Mouse (Mus musculus): ENCODE data around the gene Gtsf1. TPM values are rescaled to one million over a fixed set of nuclear protein-coding genes. Genes with fewer than 3 reads are reported as not detected.
A peak's percentile ranks its signal among the peaks of the same experiment; 100 is the strongest.
"Not testable (repeated sequence)": the region's sequence is repeated elsewhere in the genome, so short reads cannot be mapped to it uniquely, and the experiment has no call there.

Gtsf1 gene
- total and polyA plus RNA-seq, 2 experiments = not detected

- H3K4me1 ChIP-seq (ENCODE audit: control insufficient read depth, insufficient read depth, low read length) = no peaks in the 10 kb centered on the region
- no peak for TF ChIP-seq POLR2A (IDR thresholded peaks at IDR 0.05; ENCODE audit: extremely low read depth, insufficient read depth, low read length)
- TF ChIP-seq CTCF (IDR thresholded peaks at IDR 0.05; ENCODE audit: low read depth, low read length) = no peak
- H3K9ac ChIP-seq (ENCODE audit: low read depth, low read length) = no peak overlapping the region
- no peaks in the 10 kb centered on the region for H3K27me3 ChIP-seq (ENCODE audit: control insufficient read depth, insufficient read depth, low read length)
- no peak overlapping the region for H3K27ac ChIP-seq (replicated peaks; ENCODE audit: insufficient read depth, low read depth, low read length)
- 76% methylated on average over 7 of the region's 7 CpGs for WGBS
- no peaks in the 10 kb centered on the region for H3K79me2 ChIP-seq (ENCODE audit: control insufficient read depth, insufficient read depth, low read length)
- peak; percentile 23 for DNase-seq (ENCODE audit: extremely low read depth, low read depth, low spot score)
- no peak overlapping the region for H3K4me3 ChIP-seq (ENCODE audit: insufficient read depth, low read depth, low read length)
- no peaks in the 10 kb centered on the region for H3K36me3 ChIP-seq (ENCODE audit: control insufficient read depth, insufficient read depth, low read length)
Measured at GRCm38 (mm10) chr15:103462539-103463261, 32.4 kb upstream of the Gtsf1 start.

GRCm38 (mm10) chr15:103454449-103454848 is 24.2 kb upstream of the Gtsf1 start:
- H3K36me3 ChIP-seq (ENCODE audit: control insufficient read depth, insufficient read depth, low read length) = no peaks in the 10 kb centered on the region
- H3K27me3 ChIP-seq (ENCODE audit: control insufficient read depth, insufficient read depth, low read length) = no peaks in the 10 kb centered on the region
- DNase-seq (ENCODE audit: extremely low read depth, low read depth, low spot score) = no peak
- 75% methylated on average over 6 of the region's 6 CpGs for WGBS
- no peak overlapping the region for H3K9ac ChIP-seq (ENCODE audit: low read depth, low read length)
- TF ChIP-seq CTCF (IDR thresholded peaks at IDR 0.05; ENCODE audit: low read depth, low read length) = no peak
- TF ChIP-seq POLR2A (IDR thresholded peaks at IDR 0.05; ENCODE audit: extremely low read depth, insufficient read depth, low read length) = no peak
- H3K27ac ChIP-seq (replicated peaks; ENCODE audit: insufficient read depth, low read depth, low read length) = no peak overlapping the region; the same call in 1 of the 2 replicates
- peak overlapping the region; percentile 27; the same call in 1 of the 2 replicates for H3K4me3 ChIP-seq (ENCODE audit: insufficient read depth, low read depth, low read length)
- no peaks in the 10 kb centered on the region for H3K79me2 ChIP-seq (ENCODE audit: control insufficient read depth, insufficient read depth, low read length)
- H3K4me1 ChIP-seq (ENCODE audit: control insufficient read depth, insufficient read depth, low read length) = no peaks in the 10 kb centered on the region

- H3K27me3 ChIP-seq (ENCODE audit: control insufficient read depth, insufficient read depth, low read length) = no peaks in the 10 kb centered on the region
- peak within 1 kb of the TSS; percentile 62 for H3K4me3 ChIP-seq (ENCODE audit: insufficient read depth, low read depth, low read length)
- H3K4me1 ChIP-seq (ENCODE audit: control insufficient read depth, insufficient read depth, low read length) = no peaks in the 10 kb centered on the region
- no peak within 1 kb of the TSS for H3K9ac ChIP-seq (ENCODE audit: low read depth, low read length)
- WGBS = 81% methylated on average over 13 of the region's 13 CpGs
- H3K79me2 ChIP-seq (ENCODE audit: control insufficient read depth, insufficient read depth, low read length) = no peaks in the 10 kb centered on the region
- TF ChIP-seq POLR2A (IDR thresholded peaks at IDR 0.05; ENCODE audit: extremely low read depth, insufficient read depth, low read length) = no peak
- no peak for TF ChIP-seq CTCF (IDR thresholded peaks at IDR 0.05; ENCODE audit: low read depth, low read length)
- peak; percentile 56 for DNase-seq (ENCODE audit: extremely low read depth, low read depth, low spot score)
- no peak within 1 kb of the TSS; the same call in 1 of the 2 replicates for H3K27ac ChIP-seq (replicated peaks; ENCODE audit: insufficient read depth, low read depth, low read length)
- H3K36me3 ChIP-seq (ENCODE audit: control insufficient read depth, insufficient read depth, low read length) = no peaks in the 10 kb centered on the region
Measured at GRCm38 (mm10) chr15:103453551-103454218, 23.4 kb upstream of the Gtsf1 start, which contains the start of gene Nckap1l. TSS of gene Nckap1l (plus strand) at chr15:103453794.

- H3K27ac ChIP-seq (replicated peaks; ENCODE audit: insufficient read depth, low read depth, low read length) = no peak within 1 kb of the TSS
- H3K9ac ChIP-seq (ENCODE audit: low read depth, low read length) = no peak within 1 kb of the TSS
- 63% methylated on average over 3 of the region's 3 CpGs for WGBS
- H3K4me1 ChIP-seq (ENCODE audit: control insufficient read depth, insufficient read depth, low read length) = no peaks in the 10 kb centered on the region
- H3K27me3 ChIP-seq (ENCODE audit: control insufficient read depth, insufficient read depth, low read length) = no peaks in the 10 kb centered on the region
- no peaks in the 10 kb centered on the region for H3K36me3 ChIP-seq (ENCODE audit: control insufficient read depth, insufficient read depth, low read length)
- TF ChIP-seq POLR2A (IDR thresholded peaks at IDR 0.05; ENCODE audit: extremely low read depth, insufficient read depth, low read length) (no peak), CTCF (IDR thresholded peaks at IDR 0.05; ENCODE audit: low read depth, low read length) (no peak)
- no peak for DNase-seq (ENCODE audit: extremely low read depth, low read depth, low spot score)
- H3K4me3 ChIP-seq (ENCODE audit: insufficient read depth, low read depth, low read length) = no peak within 1 kb of the TSS
- H3K79me2 ChIP-seq (ENCODE audit: control insufficient read depth, insufficient read depth, low read length) = no peaks in the 10 kb centered on the region
Measured at GRCm38 (mm10) chr15:103448369-103448768, 18.1 kb upstream of the Gtsf1 start, which contains the start of gene Gtsf2. TSS of gene Gtsf2 (minus strand) at chr15:103448469.

- DNase-seq (ENCODE audit: extremely low read depth, low read depth, low spot score); H3K4me1 ChIP-seq (ENCODE audit: control insufficient read depth, insufficient read depth, low read length); H3K27ac ChIP-seq (replicated peaks; ENCODE audit: insufficient read depth, low read depth, low read length); H3K9ac ChIP-seq (ENCODE audit: low read depth, low read length); H3K4me3 ChIP-seq (ENCODE audit: insufficient read depth, low read depth, low read length); H3K27me3 ChIP-seq (ENCODE audit: control insufficient read depth, insufficient read depth, low read length); H3K36me3 ChIP-seq (ENCODE audit: control insufficient read depth, insufficient read depth, low read length); H3K79me2 ChIP-seq (ENCODE audit: control insufficient read depth, insufficient read depth, low read length): not testable (repeated sequence)
- WGBS = 84% methylated on average over 4 of the region's 4 CpGs
Measured at GRCm38 (mm10) chr15:103445966-103446365, 15.7 kb upstream of the Gtsf1 start.

- no peak overlapping the region for H3K27ac ChIP-seq (replicated peaks; ENCODE audit: insufficient read depth, low read depth, low read length)
- no peak for DNase-seq (ENCODE audit: extremely low read depth, low read depth, low spot score)
- no peaks in the 10 kb centered on the region for H3K4me1 ChIP-seq (ENCODE audit: control insufficient read depth, insufficient read depth, low read length)
- 44% methylated on average over 2 of the region's 2 CpGs for WGBS
- H3K79me2 ChIP-seq (ENCODE audit: control insufficient read depth, insufficient read depth, low read length) = no peaks in the 10 kb centered on the region
- no peaks in the 10 kb centered on the region for H3K36me3 ChIP-seq (ENCODE audit: control insufficient read depth, insufficient read depth, low read length)
- no peaks in the 10 kb centered on the region for H3K27me3 ChIP-seq (ENCODE audit: control insufficient read depth, insufficient read depth, low read length)
- no peak overlapping the region for H3K4me3 ChIP-seq (ENCODE audit: insufficient read depth, low read depth, low read length)
- no peak overlapping the region for H3K9ac ChIP-seq (ENCODE audit: low read depth, low read length)
- TF ChIP-seq CTCF (IDR thresholded peaks at IDR 0.05; ENCODE audit: low read depth, low read length) (no peak), POLR2A (IDR thresholded peaks at IDR 0.05; ENCODE audit: extremely low read depth, insufficient read depth, low read length) (no peak)
Measured at GRCm38 (mm10) chr15:103427017-103427416, 3.3 kb downstream of the Gtsf1 start.

- H3K4me1 ChIP-seq (ENCODE audit: control insufficient read depth, insufficient read depth, low read length); H3K9ac ChIP-seq (ENCODE audit: low read depth, low read length); H3K79me2 ChIP-seq (ENCODE audit: control insufficient read depth, insufficient read depth, low read length); DNase-seq (ENCODE audit: extremely low read depth, low read depth, low spot score); H3K36me3 ChIP-seq (ENCODE audit: control insufficient read depth, insufficient read depth, low read length); H3K27me3 ChIP-seq (ENCODE audit: control insufficient read depth, insufficient read depth, low read length); H3K27ac ChIP-seq (replicated peaks; ENCODE audit: insufficient read depth, low read depth, low read length); H3K4me3 ChIP-seq (ENCODE audit: insufficient read depth, low read depth, low read length): not testable (repeated sequence)
- 93% methylated on average over 3 of the region's 3 CpGs for WGBS
Measured at GRCm38 (mm10) chr15:103405586-103405985, 24.7 kb downstream of the Gtsf1 start.
